ENCODE assay signal across 17 mouse cellular contexts in the genomic region with DNA sequence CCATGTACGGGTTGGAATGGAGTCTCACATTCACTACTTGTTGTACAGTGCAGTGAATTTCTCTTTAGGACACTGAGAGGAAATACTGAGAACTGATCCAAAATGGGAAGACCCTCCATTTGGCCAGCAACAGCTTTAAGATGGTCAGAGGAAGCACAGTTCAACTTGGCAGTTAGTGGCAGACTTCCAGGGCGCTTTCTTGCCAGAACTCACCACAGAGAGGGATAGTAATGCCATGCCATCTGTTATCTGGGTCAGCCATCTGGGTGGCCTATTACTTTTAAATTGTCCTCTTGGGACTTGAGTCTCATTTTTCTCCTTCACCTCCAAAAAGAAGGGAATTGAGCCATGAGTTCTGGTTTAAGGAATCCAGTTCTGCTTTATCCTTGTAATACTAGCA.
DNase-seq lines count a peak whose midpoint lies in the region; TF ChIP-seq lines count a peak whose summit lies in the region.
"Had no signal": no experiment of that assay in that cellular context is flagged by ENCODE, and none has a peak within 500 bp of the region (broad histone marks: within the 10 kb centered on the region; RNA-seq: fewer than 3 reads in every experiment).

No protein-coding gene starts in this region.

- TF ChIP-seq CTCF in layer of hippocampus, adult 2 months (conservative IDR thresholded peaks at IDR 0.05), result no peak

- peak; percentile 9 for DNase-seq in adrenal gland, adult 2 months
- no peak for DNase-seq in adrenal gland, postnatal 4 days (ENCODE audit: low spot score in 2 of 2)
- DNase-seq in layer of hippocampus, adult 2 months (ENCODE audit: low spot score in 2 of 2), result no peak
- no peak for DNase-seq in layer of hippocampus, postnatal 25 days (ENCODE audit: extremely low spot score in 1 of 2, low spot score in 1 of 2)
- DNase-seq in cerebellum, postnatal 10 days, result peak; percentile 91 to 93
- DNase-seq in right cerebral cortex, adult 2 months (ENCODE audit: low spot score in 2 of 2), result no peak
- DNase-seq in layer of hippocampus, adult 9-11 months, result no peak
- no peak for DNase-seq in liver
- DNase-seq: heart, postnatal 36 days; right cerebral cortex, adult 18-20 months; spleen, adult 18-20 months had no signal

- no peak overlapping the region for H3K4me3 ChIP-seq in layer of hippocampus, adult 2 months
- H3K4me3 ChIP-seq: erythroblast, embryonic 14.5 days; heart, embryonic 13.5 days; intestine, embryonic 15.5 days; kidney, embryonic 15.5 days; midbrain, embryonic 15.5 days had no signal

- H3K27ac ChIP-seq in layer of hippocampus, adult 2 months, result 0 out of 2 replicates have a peak overlapping the region, but pooled peaks have one; percentile 24
- H3K27ac ChIP-seq: heart, embryonic 13.5 days; intestine, embryonic 15.5 days; kidney, embryonic 15.5 days; liver, embryonic 14.5 days; midbrain, embryonic 15.5 days had no signal

Comparison
In these comparisons a context has a peak if more than half of its experiments do, and no peak if none do; other contexts are left out.
1. DNase-seq: peak in adrenal gland, adult 2 months (single experiment) and cerebellum, postnatal 10 days (2 of 2); none in adrenal gland, postnatal 4 days (0 of 2), layer of hippocampus, adult 2 months (0 of 2), layer of hippocampus, postnatal 25 days (0 of 2), right cerebral cortex, adult 2 months (0 of 2), layer of hippocampus, adult 9-11 months (single experiment) and liver (single experiment).